Mouse (Mus musculus): ENCODE measurements around the gene Ankrd33. TPM values are rescaled to one million over a fixed set of nuclear protein-coding genes. Genes with fewer than 3 reads are reported as not detected.
"Not testable (repeated sequence)": the region's sequence is repeated elsewhere in the genome, so short reads cannot be mapped to it uniquely, and the experiment has no call there.

Ankrd33 gene
- polyA plus RNA-seq, 1 experiment from 2014 or later: not detected

GRCm38 (mm10) chr15:101107906-101108671 is 7.5 kb upstream of the Ankrd33 start:
- Histone ChIP-seq H3K36me3 (no peaks in the 10 kb centered on the region), H3K4me1 (0 out of 2 replicates have a peak, but pooled peaks cover 2% of the 10 kb centered on the region), H3K27ac (no peak overlapping the region), H3K27me3 (no peaks in the 10 kb centered on the region), H3K4me2 (replicated peaks) (no peak overlapping the region), H3K4me3 (no peak overlapping the region), H3K9me3 (replicated peaks) (no peaks in the 10 kb centered on the region), H3K9ac (no peak overlapping the region)
- no peak for ATAC-seq (ENCODE audit: low FRiP score)
- 89% methylated on average over 5 of the region's 5 CpGs for WGBS

GRCm38 (mm10) chr15:101113176-101113575 is 2.4 kb upstream of the Ankrd33 start:
- no peak overlapping the region for H3K4me2 ChIP-seq (replicated peaks)

GRCm38 (mm10) chr15:101113778-101114177 is 1.8 kb upstream of the Ankrd33 start:
- not testable (repeated sequence) for H3K27me3 ChIP-seq; H3K27ac ChIP-seq; H3K36me3 ChIP-seq; H3K9ac ChIP-seq; H3K4me1 ChIP-seq; H3K4me2 ChIP-seq (replicated peaks); ATAC-seq (ENCODE audit: low FRiP score); H3K9me3 ChIP-seq (replicated peaks); H3K4me3 ChIP-seq
- 90% methylated on average over 2 of the region's 2 CpGs for WGBS

More at GRCm38 (mm10) chr15:101113176-101113575, 2.4 kb upstream of the Ankrd33 start:
- no peak for ATAC-seq (ENCODE audit: low FRiP score)
- Histone ChIP-seq H3K27me3 (no peaks in the 10 kb centered on the region), H3K4me1 (no peaks in the 10 kb centered on the region), H3K36me3 (no peaks in the 10 kb centered on the region), H3K9ac (no peak overlapping the region), H3K4me3 (no peak overlapping the region), H3K9me3 (replicated peaks) (0 out of 2 replicates have a peak, but pooled peaks cover 3% of the 10 kb centered on the region), H3K27ac (no peak overlapping the region)
- 85% methylated on average over 8 of the region's 8 CpGs for WGBS

GRCm38 (mm10) chr15:101118399-101119125 is 3.0 kb downstream of the Ankrd33 start:
- H3K9ac ChIP-seq: no peak overlapping the region
- no peak for ATAC-seq (ENCODE audit: low FRiP score)

GRCm38 (mm10) chr15:101121411-101122289 is 6.1 kb downstream of the Ankrd33 start:
- ATAC-seq (ENCODE audit: low FRiP score): no peak
- Histone ChIP-seq H3K27ac (no peak overlapping the region), H3K27me3 (peaks cover under 1% of the 10 kb centered on the region; the same call in 1 of the 2 replicates), H3K9ac (no peak overlapping the region), H3K4me2 (replicated peaks) (no peak overlapping the region), H3K36me3 (no peaks in the 10 kb centered on the region), H3K4me1 (peaks cover 6% of the 10 kb centered on the region; the same call in 1 of the 2 replicates), H3K4me3 (no peak overlapping the region), H3K9me3 (replicated peaks) (no peaks in the 10 kb centered on the region)
- 73% methylated on average over 9 of the region's 9 CpGs for WGBS

More at GRCm38 (mm10) chr15:101118399-101119125, 3.0 kb downstream of the Ankrd33 start:
- Histone ChIP-seq H3K4me2 (replicated peaks) (no peak overlapping the region), H3K4me1 (peaks cover 6% of the 10 kb centered on the region; the same call in 1 of the 2 replicates), H3K9me3 (replicated peaks) (0 out of 2 replicates have a peak, but pooled peaks cover 3% of the 10 kb centered on the region), H3K27me3 (no peaks in the 10 kb centered on the region; the same call in 1 of the 2 replicates), H3K27ac (no peak overlapping the region), H3K36me3 (no peaks in the 10 kb centered on the region), H3K4me3 (no peak overlapping the region)
- 62% methylated on average over 14 of the region's 14 CpGs for WGBS

- 49% methylated on average over 2 of the region's 2 CpGs for WGBS
- Histone ChIP-seq H3K27me3 (peaks cover 7% of the 10 kb centered on the region), H3K4me2 (replicated peaks) (no peak overlapping the region), H3K4me1 (peaks cover 6% of the 10 kb centered on the region; the same call in 1 of the 2 replicates), H3K36me3 (no peaks in the 10 kb centered on the region), H3K9ac (no peak overlapping the region), H3K4me3 (no peak overlapping the region), H3K9me3 (replicated peaks) (no peaks in the 10 kb centered on the region), H3K27ac (no peak overlapping the region)
- no peak for ATAC-seq (ENCODE audit: low FRiP score)
Measured at GRCm38 (mm10) chr15:101122290-101122589, 6.7 kb downstream of the Ankrd33 start.

- ATAC-seq (ENCODE audit: low FRiP score): no peak
- Histone ChIP-seq H3K9ac (no peak overlapping the region), H3K9me3 (replicated peaks) (no peaks in the 10 kb centered on the region), H3K4me2 (replicated peaks) (no peak overlapping the region), H3K27ac (no peak overlapping the region), H3K27me3 (peaks cover 16% of the 10 kb centered on the region), H3K4me1 (peaks cover 8% of the 10 kb centered on the region; the same call in 1 of the 2 replicates), H3K36me3 (no peaks in the 10 kb centered on the region), H3K4me3 (no peak overlapping the region)
- 58% methylated on average over 4 of the region's 4 CpGs for WGBS
Measured at GRCm38 (mm10) chr15:101123202-101123601, 7.6 kb downstream of the Ankrd33 start.

- Histone ChIP-seq H3K36me3 (no peaks in the 10 kb centered on the region), H3K4me1 (peaks cover 16% of the 10 kb centered on the region), H3K27ac (no peak overlapping the region), H3K9me3 (replicated peaks) (no peaks in the 10 kb centered on the region), H3K27me3 (peaks cover 39% of the 10 kb centered on the region), H3K4me3 (no peak overlapping the region), H3K4me2 (replicated peaks) (no peak overlapping the region), H3K9ac (no peak overlapping the region)
- no peak for ATAC-seq (ENCODE audit: low FRiP score)
- WGBS: 90% methylated on average over 6 of the region's 6 CpGs
Measured at GRCm38 (mm10) chr15:101125561-101125960, 10.0 kb downstream of the Ankrd33 start.

GRCm38 (mm10) chr15:101126876-101127544 is 11.5 kb downstream of the Ankrd33 start:
- H3K9ac ChIP-seq: no peak overlapping the region
- no peak overlapping the region for H3K4me3 ChIP-seq
- peaks cover 51% of the 10 kb centered on the region for H3K27me3 ChIP-seq
- H3K9me3 ChIP-seq (replicated peaks): no peaks in the 10 kb centered on the region
- H3K27ac ChIP-seq: no peak overlapping the region
- H3K36me3 ChIP-seq: no peaks in the 10 kb centered on the region
- 82% methylated on average over 12 of the region's 12 CpGs for WGBS
- no peak for ATAC-seq (ENCODE audit: low FRiP score)
- H3K4me2 ChIP-seq (replicated peaks): no peak overlapping the region
- H3K4me1 ChIP-seq: peaks cover 26% of the 10 kb centered on the region

- Histone ChIP-seq H3K9ac (peak within 1 kb of the TSS; percentile 59), H3K27me3 (peaks cover 55% of the 10 kb centered on the region), H3K4me3 (peak within 1 kb of the TSS; percentile 30), H3K9me3 (replicated peaks) (no peaks in the 10 kb centered on the region), H3K36me3 (no peaks in the 10 kb centered on the region), H3K27ac (no peak within 1 kb of the TSS), H3K4me1 (peaks cover 36% of the 10 kb centered on the region), H3K4me2 (replicated peaks) (peak within 1 kb of the TSS; percentile 51)
- WGBS: 5% methylated on average over 46 of the region's 46 CpGs
- no peak for ATAC-seq (ENCODE audit: low FRiP score)
Measured at GRCm38 (mm10) chr15:101128181-101129089, 12.9 kb downstream of the Ankrd33 start, which contains the start of gene Acvrl1. TSS of gene Acvrl1 (plus strand) at chr15:101128522.

- H3K36me3 ChIP-seq: no peaks in the 10 kb centered on the region
- 26% methylated on average over 5 of the region's 5 CpGs for WGBS
- peak overlapping the region; percentile 51 for H3K4me2 ChIP-seq (replicated peaks)
- H3K9ac ChIP-seq: no peak overlapping the region
- ATAC-seq (ENCODE audit: low FRiP score): no peak
- peaks cover 42% of the 10 kb centered on the region for H3K4me1 ChIP-seq
- 0 out of 2 replicates have a peak overlapping the region, but pooled peaks have one; percentile 30 for H3K4me3 ChIP-seq
- H3K27ac ChIP-seq: no peak overlapping the region
- no peaks in the 10 kb centered on the region for H3K9me3 ChIP-seq (replicated peaks)
- H3K27me3 ChIP-seq: peaks cover 55% of the 10 kb centered on the region
Measured at GRCm38 (mm10) chr15:101129412-101129811, 13.9 kb downstream of the Ankrd33 start.
